Mouse (Mus musculus): ENCODE measurements around the gene Hipk2. TPM values are rescaled to one million over a fixed set of nuclear protein-coding genes. Genes with fewer than 3 reads are reported as not detected.
A peak's percentile ranks its signal among the peaks of the same experiment; 100 is the strongest.

Hipk2 gene
- total and polyA plus RNA-seq, 2 experiments from 2014 or later = 24.9 to 60.3 TPM

- no peak for DNase-seq (ENCODE audit: low spot score)
- WGBS = 47% methylated on average over 3 of the region's 3 CpGs
- H3K27ac ChIP-seq = peak overlapping the region; percentile 21
Observed at GRCm38 (mm10) chr6:38847958-38848910, 27.7 kb downstream of the Hipk2 start.

GRCm38 (mm10) chr6:38847447-38847846 lies 28.5 kb downstream of the Hipk2 start:
- peak overlapping the region; percentile 21 for H3K27ac ChIP-seq
- no peak for ATAC-seq
- H3K4me2 ChIP-seq (ENCODE audit: low read depth, low read length) = no peak overlapping the region
- peaks cover 47% of the 10 kb centered on the region for H3K4me1 ChIP-seq (ENCODE audit: insufficient read depth, low read length)
- H3K9ac ChIP-seq (replicated peaks; ENCODE audit: low read length) = no peak overlapping the region
- H3K27me3 ChIP-seq (ENCODE audit: insufficient read depth, low read length) = no peaks in the 10 kb centered on the region
- H3K4me3 ChIP-seq (ENCODE audit: low read length) = no peak overlapping the region
- no peak for TF ChIP-seq CTCF (IDR thresholded peaks at IDR 0.05; ENCODE audit: low read depth)
- H3K9me3 ChIP-seq (ENCODE audit: low read length) = no peaks in the 10 kb centered on the region
- H3K36me3 ChIP-seq (ENCODE audit: insufficient read depth, low read length) = no peaks in the 10 kb centered on the region
- no peak for DNase-seq (ENCODE audit: low spot score)
- WGBS = 53% methylated on average over 1 of the region's 1 CpGs

More at GRCm38 (mm10) chr6:38847958-38848910, 27.7 kb downstream of the Hipk2 start:
- ATAC-seq = no peak
- H3K9ac ChIP-seq (replicated peaks; ENCODE audit: low read length) = no peak overlapping the region
- TF ChIP-seq CTCF (IDR thresholded peaks at IDR 0.05; ENCODE audit: low read depth) = no peak
- H3K4me3 ChIP-seq (ENCODE audit: low read length) = no peak overlapping the region
- H3K4me2 ChIP-seq (ENCODE audit: low read depth, low read length) = no peak overlapping the region
- no peaks in the 10 kb centered on the region for H3K9me3 ChIP-seq (ENCODE audit: low read length)
- no peaks in the 10 kb centered on the region for H3K36me3 ChIP-seq (ENCODE audit: insufficient read depth, low read length)
- H3K4me1 ChIP-seq (ENCODE audit: insufficient read depth, low read length) = peaks cover 54% of the 10 kb centered on the region
- H3K27me3 ChIP-seq (ENCODE audit: insufficient read depth, low read length) = no peaks in the 10 kb centered on the region

- Histone ChIP-seq H3K9me3 (ENCODE audit: low read length) (no peaks in the 10 kb centered on the region), H3K4me3 (ENCODE audit: low read length) (no peak overlapping the region), H3K9ac (replicated peaks; ENCODE audit: low read length) (no peak overlapping the region), H3K27ac (peak overlapping the region; percentile 21; the same call in 1 of the 2 replicates), H3K27me3 (ENCODE audit: insufficient read depth, low read length) (no peaks in the 10 kb centered on the region), H3K36me3 (ENCODE audit: insufficient read depth, low read length) (no peaks in the 10 kb centered on the region), H3K4me1 (ENCODE audit: insufficient read depth, low read length) (peaks cover 43% of the 10 kb centered on the region), H3K4me2 (ENCODE audit: low read depth, low read length) (no peak overlapping the region)
- peak; percentile 12 for DNase-seq (ENCODE audit: low spot score)
- TF ChIP-seq CTCF (IDR thresholded peaks at IDR 0.05; ENCODE audit: low read depth) = no peak
- no peak for ATAC-seq
- 43% methylated on average over 6 of the region's 6 CpGs for WGBS
Observed at GRCm38 (mm10) chr6:38846330-38847195, 29.4 kb downstream of the Hipk2 start.

GRCm38 (mm10) chr6:38845876-38846275 lies 30.1 kb downstream of the Hipk2 start:
- Histone ChIP-seq H3K27me3 (ENCODE audit: insufficient read depth, low read length) (no peaks in the 10 kb centered on the region), H3K4me2 (ENCODE audit: low read depth, low read length) (no peak overlapping the region), H3K9me3 (ENCODE audit: low read length) (no peaks in the 10 kb centered on the region), H3K4me3 (ENCODE audit: low read length) (no peak overlapping the region), H3K9ac (replicated peaks; ENCODE audit: low read length) (no peak overlapping the region), H3K4me1 (ENCODE audit: insufficient read depth, low read length) (peaks cover 46% of the 10 kb centered on the region), H3K27ac (no peak overlapping the region), H3K36me3 (ENCODE audit: insufficient read depth, low read length) (no peaks in the 10 kb centered on the region)
- 47% methylated on average over 5 of the region's 5 CpGs for WGBS
- TF ChIP-seq CTCF (IDR thresholded peaks at IDR 0.05; ENCODE audit: low read depth) = no peak
- DNase-seq (ENCODE audit: low spot score) (no peak), ATAC-seq (no peak)

- DNase-seq (ENCODE audit: low spot score) (no peak), ATAC-seq (no peak)
- 56% methylated on average over 1 of the region's 1 CpGs for WGBS
- H3K27me3 ChIP-seq (ENCODE audit: insufficient read depth, low read length) = no peaks in the 10 kb centered on the region
- no peak overlapping the region for H3K27ac ChIP-seq
- H3K36me3 ChIP-seq (ENCODE audit: insufficient read depth, low read length) = no peaks in the 10 kb centered on the region
- H3K4me3 ChIP-seq (ENCODE audit: low read length) = no peak overlapping the region
- no peak for TF ChIP-seq CTCF (IDR thresholded peaks at IDR 0.05; ENCODE audit: low read depth)
- no peak overlapping the region for H3K4me2 ChIP-seq (ENCODE audit: low read depth, low read length)
- H3K4me1 ChIP-seq (ENCODE audit: insufficient read depth, low read length) = peaks cover 51% of the 10 kb centered on the region
- H3K9ac ChIP-seq (replicated peaks; ENCODE audit: low read length) = no peak overlapping the region
- no peaks in the 10 kb centered on the region for H3K9me3 ChIP-seq (ENCODE audit: low read length)
Observed at GRCm38 (mm10) chr6:38845117-38845516, 30.8 kb downstream of the Hipk2 start.

GRCm38 (mm10) chr6:38841551-38841950 lies 34.4 kb downstream of the Hipk2 start:
- no peak for DNase-seq (ENCODE audit: low spot score)
- H3K9ac ChIP-seq (replicated peaks; ENCODE audit: low read length) = no peak overlapping the region
- no peaks in the 10 kb centered on the region for H3K9me3 ChIP-seq (ENCODE audit: low read length)
- no peak for TF ChIP-seq CTCF (IDR thresholded peaks at IDR 0.05; ENCODE audit: low read depth)
- H3K27ac ChIP-seq = no peak overlapping the region
- no peak overlapping the region for H3K4me2 ChIP-seq (ENCODE audit: low read depth, low read length)
- no peaks in the 10 kb centered on the region for H3K27me3 ChIP-seq (ENCODE audit: insufficient read depth, low read length)
- WGBS = 86% methylated on average over 3 of the region's 3 CpGs
- no peak overlapping the region for H3K4me3 ChIP-seq (ENCODE audit: low read length)
- no peaks in the 10 kb centered on the region for H3K36me3 ChIP-seq (ENCODE audit: insufficient read depth, low read length)
- H3K4me1 ChIP-seq (ENCODE audit: insufficient read depth, low read length) = peaks cover 32% of the 10 kb centered on the region
- no peak for ATAC-seq
